Mouse (Mus musculus): ENCODE measurements around the gene Drd4.

GRCm38 (mm10) chr7:141341689-141342226 is 50.0 kb downstream of the Drd4 start:
- TF ChIP-seq CTCF (IDR thresholded peaks at IDR 0.05; ENCODE audit: low read depth) (no peak), EP300 (IDR thresholded peaks at IDR 0.05; ENCODE audit: low read depth) (no peak)
